Mouse (Mus musculus) gonadal fat pad, adult 2 months (tissue): ENCODE results near the gene Snx30. TPM values are rescaled to one million over a fixed set of nuclear protein-coding genes. Genes with fewer than 3 reads are reported as not detected.

ENCODE experiments used
- DNase-seq: peaks from one replicate; pipeline ENCODE4 v3.0.0-alpha.2; 2012; ENCODE audit warnings: low read depth
- polyA plus RNA-seq: library from polyadenylated mRNA; depleted of rRNA; stranded (reverse); fragments of >200 nt; gene quantifications from 2 replicates; pipeline ENCODE4 v1.2.3, GENCODE M21; 2012

Snx30 gene
- polyA plus RNA-seq, 1 experiment, result 6.2 TPM

DNA sequence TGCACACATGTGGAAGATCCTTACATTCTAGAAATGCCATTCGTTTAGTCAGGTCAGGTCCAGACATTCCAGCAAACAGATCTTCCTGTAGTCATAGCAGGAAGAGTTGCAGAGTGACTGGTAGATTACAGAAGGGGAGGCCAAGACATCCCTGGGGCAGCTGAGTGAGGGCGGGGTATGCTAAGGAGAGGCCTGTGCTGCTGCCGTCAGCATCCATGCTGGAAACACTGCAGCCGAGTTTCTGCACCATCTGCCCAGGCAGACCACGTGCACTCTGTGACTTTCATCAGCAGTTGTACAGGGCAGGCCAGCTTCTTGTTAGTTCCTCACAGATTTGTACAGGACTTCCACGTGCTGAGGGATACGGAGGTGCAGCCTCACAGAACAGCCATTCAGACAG is 17.8 kb downstream of the Snx30 start:
- no peak for DNase-seq

DNA sequence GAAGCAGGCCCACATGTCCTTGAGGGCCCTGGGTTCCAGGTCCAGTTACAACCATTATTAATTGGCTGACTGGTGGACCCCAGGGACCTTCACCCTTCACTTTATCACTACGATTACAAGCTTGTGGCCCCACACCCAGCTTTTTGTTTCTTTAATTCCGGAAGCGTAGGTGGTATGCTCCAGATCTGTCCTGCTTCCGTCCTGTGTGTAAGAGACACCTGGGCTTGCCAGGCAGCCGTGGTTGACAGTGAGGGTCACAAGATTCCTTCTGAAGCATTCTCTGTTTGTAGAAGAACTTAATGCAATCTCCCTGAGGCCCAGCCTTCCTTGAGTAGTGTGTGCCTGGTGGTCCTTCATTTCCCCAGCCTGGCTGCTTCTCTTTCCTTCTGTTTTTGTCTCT is 19.2 kb downstream of the Snx30 start:
- no peak for DNase-seq

GRCm38 (mm10) chr4:59825634-59826033 is 20.0 kb downstream of the Snx30 start:
- DNase-seq, result no peak

GRCm38 (mm10) chr4:59826381-59826780 is 20.7 kb downstream of the Snx30 start:
- DNase-seq, result no peak

- DNase-seq, result no peak
Observed at GRCm38 (mm10) chr4:59829072-59829471, 23.4 kb downstream of the Snx30 start.

GRCm38 (mm10) chr4:59831038-59831437 is 25.4 kb downstream of the Snx30 start:
- DNase-seq, result no peak

DNA sequence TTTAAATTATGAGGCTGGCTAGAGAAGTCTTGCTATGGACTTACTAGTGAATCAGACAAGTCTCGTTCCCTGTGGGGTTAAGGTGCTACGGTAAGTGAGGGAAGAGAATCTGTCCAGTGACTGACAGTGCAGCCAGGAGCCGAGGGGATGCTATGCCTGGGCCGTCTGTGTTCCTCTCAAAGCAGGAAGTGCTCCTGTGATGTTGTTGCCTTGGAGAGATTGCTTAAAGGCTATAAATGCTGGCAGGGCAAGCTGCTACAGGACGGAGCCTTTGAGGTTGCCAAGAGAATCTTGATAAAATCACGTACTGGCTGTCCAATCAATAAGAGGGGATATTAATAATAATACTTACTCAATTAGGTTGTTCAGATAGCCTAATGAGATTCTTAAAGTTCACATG is 27.2 kb downstream of the Snx30 start:
- DNase-seq, result no peak

- no peak for DNase-seq
Observed at GRCm38 (mm10) chr4:59837659-59838058, 32.0 kb downstream of the Snx30 start.

DNA sequence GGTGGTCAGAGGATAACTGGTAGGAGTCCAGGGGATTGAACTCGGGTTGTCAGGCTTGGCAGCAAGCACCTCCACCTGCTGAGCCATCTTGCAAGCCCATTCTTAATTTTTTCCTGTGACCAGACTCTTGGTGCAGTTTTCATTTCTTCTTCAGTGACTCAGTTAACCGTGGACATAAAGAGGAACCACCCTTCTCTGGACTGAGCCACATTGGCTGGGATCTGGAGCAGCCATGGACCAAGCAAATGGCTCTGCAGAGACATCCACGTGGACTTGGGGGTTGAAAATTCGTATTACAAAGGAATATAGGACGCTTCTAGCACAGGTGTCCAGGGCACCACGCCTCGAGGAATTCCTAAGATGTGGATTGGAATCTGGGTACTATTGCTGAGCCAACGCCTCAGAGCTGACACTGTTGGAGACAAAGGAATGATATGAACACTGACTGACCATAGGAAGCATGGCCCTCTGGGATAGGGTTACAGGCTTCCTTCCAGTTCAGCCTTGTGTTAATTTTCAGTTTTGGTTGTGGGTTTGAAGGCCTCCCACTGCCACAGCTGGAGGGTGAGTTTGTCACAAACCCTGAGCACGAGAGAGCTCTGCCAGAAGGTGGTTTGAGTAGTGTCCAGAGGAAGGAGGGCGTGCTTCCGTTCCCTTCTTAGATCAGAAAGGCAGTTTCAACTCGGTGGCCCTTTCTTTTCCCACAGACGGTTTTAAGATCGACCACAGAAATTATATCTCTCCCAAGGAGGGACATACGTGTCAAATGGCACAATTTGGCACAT is 39.0 kb downstream of the Snx30 start:
- DNase-seq, result no peak

- DNase-seq, result no peak
Observed at GRCm38 (mm10) chr4:59845245-59845637, 39.6 kb downstream of the Snx30 start.

DNA sequence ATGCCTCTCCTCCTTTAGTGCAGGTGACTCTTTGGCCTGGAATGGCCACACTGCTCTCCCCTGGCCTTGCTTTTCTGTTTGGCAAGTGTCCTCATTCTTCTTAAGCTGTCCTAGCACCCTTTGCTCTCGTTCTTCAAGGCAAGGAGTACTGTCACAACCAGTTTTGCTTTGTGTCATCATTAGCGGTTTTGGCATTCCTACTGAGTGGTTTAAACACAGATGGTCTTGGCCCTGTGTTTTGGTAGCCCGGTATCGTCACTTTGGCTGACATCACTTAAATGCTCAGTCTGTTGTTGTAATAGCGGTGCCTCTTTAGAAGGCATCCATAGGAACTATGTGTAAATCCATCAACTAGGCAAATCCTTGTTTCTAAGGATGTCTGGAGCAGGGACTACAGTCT is 41.8 kb downstream of the Snx30 start:
- no peak for DNase-seq

- no peak for DNase-seq
Observed at GRCm38 (mm10) chr4:59850181-59850580, 44.5 kb downstream of the Snx30 start.

GRCm38 (mm10) chr4:59850886-59851623 is 45.4 kb downstream of the Snx30 start:
- no peak for DNase-seq

- no peak for DNase-seq
Observed at GRCm38 (mm10) chr4:59853155-59853554, 47.5 kb downstream of the Snx30 start.

DNA sequence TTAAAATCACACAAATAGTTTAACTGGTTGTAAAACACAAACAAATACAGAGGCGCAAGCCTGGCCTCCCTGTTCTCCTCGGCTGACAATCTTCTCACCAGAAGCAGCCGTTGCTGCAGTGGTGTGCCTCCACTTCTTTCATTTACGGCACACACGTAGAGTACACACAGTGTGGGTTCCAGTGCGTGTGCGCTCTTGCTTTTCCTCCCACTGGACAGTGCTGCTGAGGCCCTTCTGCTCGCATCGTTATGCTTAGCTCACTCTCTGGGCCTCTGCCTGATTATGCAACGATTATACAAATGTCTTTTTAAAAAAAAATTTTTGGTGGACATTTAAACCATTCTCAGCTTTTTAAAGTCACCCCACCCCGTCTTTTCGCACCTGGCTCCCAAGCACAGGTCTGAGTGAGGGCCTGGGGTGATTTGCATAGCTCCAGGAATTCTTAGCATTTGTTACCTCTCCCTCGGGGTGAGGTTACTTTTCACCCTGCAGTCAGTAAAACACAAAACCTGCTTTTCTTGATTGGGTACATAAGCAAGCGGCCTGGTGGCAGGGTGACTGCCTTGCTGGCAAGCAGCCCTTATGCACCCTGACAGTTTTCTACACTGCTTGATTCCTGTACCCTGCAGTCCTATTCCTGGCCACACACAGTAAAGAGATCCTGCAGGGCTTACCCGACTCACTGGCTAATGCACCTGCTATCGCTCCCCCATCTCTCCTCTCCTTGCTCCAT is 54.2 kb downstream of the Snx30 start:
- DNase-seq, result no peak

DNA sequence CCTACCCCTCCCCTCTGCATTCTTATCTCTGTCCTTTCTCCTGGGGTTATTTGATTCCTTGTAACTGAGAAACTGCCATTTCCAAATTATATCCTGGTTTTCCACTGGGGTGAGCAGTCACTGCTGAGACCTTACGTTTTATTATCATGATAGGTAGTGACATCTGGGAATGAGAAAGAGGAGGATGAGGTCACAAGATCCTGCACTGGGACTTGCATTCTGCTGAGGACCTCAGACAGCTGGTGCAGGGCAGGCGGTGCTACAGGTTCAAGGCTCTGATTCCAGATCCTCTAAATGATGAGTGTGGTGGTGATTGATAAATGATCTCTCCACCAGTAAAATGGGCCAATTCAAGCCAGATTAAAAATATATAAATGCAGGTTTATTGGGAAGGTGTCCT is 54.8 kb downstream of the Snx30 start:
- no peak for DNase-seq

GRCm38 (mm10) chr4:59861871-59862270 is 56.2 kb downstream of the Snx30 start:
- DNase-seq, result no peak

- no peak for DNase-seq
Observed at GRCm38 (mm10) chr4:59862335-59862734, 56.7 kb downstream of the Snx30 start.

GRCm38 (mm10) chr4:59863869-59864268 is 58.2 kb downstream of the Snx30 start:
- no peak for DNase-seq

- DNase-seq, result no peak
Observed at GRCm38 (mm10) chr4:59868086-59868485, 62.4 kb downstream of the Snx30 start.

GRCm38 (mm10) chr4:59869488-59870057 is 63.9 kb downstream of the Snx30 start:
- no peak for DNase-seq

DNA sequence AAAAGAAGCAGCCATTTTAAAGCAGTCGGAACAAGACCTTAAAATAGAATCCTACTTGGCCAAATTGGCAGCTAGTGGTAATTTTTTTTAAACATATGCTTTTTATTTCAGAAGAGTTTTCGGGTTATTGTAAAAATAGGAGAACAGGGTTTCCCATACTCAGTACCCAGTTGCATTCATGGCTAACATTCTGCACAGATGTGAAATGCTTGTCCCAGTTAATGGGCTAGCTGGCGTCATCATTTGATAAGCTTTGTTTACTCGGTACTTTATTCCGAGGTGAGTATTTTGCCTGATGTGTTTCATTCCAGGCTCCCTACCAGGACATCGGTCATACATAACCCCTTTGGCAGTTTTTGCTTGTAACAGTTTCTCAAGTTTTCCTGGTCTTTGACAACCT is 64.8 kb downstream of the Snx30 start:
- no peak for DNase-seq
